Mouse (Mus musculus): ENCODE data around the gene Lrrc20.

Gene Lrrc20

DNA sequence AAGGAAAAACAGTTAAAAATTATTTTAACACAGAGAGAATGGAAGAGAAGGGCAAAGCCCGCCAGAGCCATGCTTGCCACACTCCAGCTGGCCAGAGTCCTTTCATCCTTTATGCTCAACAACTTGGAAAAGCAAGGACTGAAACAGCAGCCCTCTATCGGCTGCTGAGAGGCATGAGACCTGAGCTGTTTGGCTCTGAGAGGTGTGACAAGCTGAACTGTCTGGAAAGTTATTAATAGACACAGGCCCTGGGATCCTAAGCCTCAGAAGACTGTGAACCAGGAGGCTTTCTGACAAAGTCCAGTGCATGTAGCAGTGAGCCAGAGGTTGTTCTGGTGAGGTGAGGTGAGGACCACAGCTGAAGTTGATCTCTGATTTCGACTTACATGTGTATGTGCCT, 2.0 kb upstream of the Lrrc20 start:
- DNase-seq (ENCODE audit: low spot score in 2 of 2), result no peak

DNA sequence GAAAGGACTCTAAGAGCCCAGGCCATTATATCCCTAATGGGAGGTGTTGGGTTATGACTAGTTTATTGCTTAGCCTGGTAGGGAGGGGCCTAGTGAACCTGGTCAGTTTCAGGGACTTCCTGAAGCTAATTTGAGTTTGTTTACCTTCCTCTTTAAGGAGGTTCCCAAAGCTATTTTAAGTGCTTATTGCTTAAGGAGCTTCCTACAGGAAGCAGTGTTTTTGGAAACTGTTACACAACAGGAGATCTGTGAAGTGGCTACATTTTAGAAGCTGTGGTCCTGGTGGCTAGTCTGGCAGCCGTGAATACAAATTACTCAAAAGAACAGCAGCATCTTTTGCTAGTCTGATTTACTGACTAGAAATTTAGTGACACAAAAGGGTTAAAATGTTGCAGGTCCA, 1.3 kb upstream of the Lrrc20 start:
- no peak for DNase-seq (ENCODE audit: low spot score in 2 of 2)

DNA sequence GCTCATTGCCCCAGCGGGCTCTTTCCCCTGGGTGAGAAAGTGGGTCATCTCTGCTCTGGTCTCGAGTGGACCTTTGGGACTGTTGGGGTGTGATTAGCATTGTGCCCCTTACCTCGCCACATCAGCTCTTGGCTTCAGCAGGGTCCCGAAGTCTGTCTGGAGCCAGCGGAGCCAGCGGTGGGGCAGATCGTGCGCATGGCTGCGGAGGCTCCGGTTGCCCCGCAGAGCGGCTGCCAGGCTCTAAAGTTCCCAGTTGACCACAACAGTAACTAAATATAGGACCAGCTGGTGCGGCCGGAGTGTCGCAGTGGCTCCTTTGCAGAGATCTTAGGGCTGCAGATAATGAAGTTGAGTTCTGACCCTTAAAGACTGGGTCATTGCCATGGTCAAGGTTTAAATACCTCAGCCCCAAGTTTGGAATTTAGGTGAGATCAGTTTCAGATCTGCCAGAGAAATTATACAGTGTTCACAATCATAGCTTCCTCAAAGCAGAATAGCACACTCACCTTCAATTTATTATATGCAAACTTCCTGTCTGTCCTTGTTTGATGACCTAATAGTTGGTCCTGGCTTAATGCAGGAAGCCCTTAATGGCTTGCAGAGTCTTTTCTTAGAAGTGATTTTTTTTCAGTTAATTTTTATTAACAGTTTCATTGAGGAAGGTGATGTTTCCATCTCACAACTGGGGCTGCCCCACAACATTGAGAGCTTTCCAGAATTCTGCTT, 1.0 kb downstream of the Lrrc20 start:
- DNase-seq (ENCODE audit: low spot score in 2 of 2), result no peak

DNA sequence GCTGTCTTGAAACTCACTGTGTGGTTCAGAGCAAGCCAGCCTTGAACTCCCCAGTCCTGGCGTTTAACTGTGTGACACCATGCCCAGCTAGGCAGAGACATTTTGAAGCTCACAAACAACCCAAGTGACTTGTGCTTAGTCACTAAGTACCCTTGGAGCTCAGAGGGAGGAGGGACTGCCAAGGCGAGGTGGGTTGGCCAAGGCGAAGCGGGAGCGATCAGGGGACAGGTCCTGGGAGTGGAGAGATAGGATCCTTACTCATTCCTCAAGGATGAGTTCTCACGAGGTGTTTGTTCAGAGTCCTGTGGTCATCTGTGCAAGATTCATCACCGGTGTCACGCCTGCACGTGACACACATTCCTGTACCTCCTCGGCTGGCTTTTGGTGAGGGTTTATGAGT, 3.9 kb downstream of the Lrrc20 start:
- no peak for DNase-seq (ENCODE audit: low spot score in 2 of 2)

DNA sequence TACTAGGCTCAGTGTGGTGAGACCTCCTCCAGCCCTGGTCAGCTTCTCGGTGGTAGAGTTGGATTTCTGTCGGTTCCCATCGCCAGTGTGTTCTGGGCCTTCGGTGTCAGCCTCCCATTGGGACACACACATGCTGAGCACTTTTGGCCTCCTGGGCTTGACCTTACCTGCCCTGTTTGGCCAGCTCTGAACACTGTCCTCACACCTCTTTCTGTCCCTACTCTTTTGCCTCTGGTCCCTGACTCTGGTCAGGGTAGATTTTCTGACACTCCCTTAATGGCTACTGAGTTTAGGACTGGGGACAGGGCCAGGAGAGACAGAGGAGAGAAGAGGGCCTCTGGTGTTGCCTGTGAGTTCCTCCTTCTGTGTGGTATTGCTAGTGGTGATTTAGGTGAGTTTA, 4.3 kb downstream of the Lrrc20 start:
- no peak for DNase-seq (ENCODE audit: low spot score in 2 of 2)

DNA sequence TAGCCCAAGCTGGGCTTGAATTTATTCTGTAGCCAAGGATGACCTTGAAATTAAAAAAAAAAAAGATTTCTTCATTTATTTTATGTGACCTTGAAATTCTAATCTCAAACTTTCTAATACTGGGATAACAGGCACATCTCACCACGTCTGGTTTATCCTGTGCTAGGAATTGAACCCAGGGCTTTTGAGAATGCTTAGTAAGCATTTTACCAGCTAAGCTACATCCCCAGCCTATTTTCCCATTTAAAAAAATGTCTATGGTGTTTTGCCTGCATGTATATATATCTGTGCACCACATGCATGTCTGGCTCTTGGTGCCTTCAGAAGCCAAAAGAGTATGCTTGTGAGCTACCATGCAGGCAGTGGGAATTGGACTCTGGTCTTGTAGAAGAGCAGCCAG, 4.9 kb downstream of the Lrrc20 start:
- no peak for DNase-seq (ENCODE audit: low spot score in 2 of 2)

DNA sequence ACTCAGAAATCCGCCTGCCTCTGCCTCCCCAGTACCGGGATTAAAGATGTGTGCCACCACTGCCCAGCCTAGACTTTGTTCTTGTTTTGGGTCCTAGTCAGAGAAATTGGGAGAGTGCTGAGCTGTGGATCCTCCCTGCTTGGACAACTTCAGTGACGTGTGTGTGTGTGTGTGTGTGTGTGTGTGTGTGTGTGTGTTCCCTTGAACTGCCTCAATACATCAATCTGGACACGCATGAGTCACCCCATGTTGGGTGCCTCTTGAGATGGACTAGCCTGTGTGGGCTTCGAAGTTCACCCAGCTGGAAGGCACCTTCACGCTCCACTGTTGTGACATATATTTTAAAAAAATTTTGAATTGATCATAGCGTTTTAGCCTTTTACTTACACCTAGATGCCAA, 7.2 kb downstream of the Lrrc20 start:
- no peak for DNase-seq (ENCODE audit: low spot score in 2 of 2)

DNA sequence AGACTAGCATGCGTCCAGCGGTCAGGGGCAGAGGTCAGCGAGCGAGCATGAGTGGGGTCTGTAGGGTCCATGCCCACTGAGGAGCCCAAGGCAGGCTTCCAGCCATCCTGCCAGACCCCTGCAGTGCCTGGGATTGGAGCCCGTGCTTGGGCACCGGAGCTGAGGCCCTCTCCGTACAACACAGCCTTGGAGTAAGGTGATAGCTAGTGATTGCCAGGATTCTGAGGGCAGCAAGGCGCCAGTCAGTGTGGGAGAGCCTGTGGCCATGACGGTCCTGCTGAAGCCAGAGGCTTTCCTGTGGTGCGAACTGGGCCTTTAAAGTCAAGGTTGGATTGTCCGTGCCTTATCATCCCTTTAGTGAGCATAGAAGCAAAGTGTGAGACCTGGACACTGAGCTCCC, 9.2 kb downstream of the Lrrc20 start:
- no peak for DNase-seq (ENCODE audit: low spot score in 2 of 2)

DNA sequence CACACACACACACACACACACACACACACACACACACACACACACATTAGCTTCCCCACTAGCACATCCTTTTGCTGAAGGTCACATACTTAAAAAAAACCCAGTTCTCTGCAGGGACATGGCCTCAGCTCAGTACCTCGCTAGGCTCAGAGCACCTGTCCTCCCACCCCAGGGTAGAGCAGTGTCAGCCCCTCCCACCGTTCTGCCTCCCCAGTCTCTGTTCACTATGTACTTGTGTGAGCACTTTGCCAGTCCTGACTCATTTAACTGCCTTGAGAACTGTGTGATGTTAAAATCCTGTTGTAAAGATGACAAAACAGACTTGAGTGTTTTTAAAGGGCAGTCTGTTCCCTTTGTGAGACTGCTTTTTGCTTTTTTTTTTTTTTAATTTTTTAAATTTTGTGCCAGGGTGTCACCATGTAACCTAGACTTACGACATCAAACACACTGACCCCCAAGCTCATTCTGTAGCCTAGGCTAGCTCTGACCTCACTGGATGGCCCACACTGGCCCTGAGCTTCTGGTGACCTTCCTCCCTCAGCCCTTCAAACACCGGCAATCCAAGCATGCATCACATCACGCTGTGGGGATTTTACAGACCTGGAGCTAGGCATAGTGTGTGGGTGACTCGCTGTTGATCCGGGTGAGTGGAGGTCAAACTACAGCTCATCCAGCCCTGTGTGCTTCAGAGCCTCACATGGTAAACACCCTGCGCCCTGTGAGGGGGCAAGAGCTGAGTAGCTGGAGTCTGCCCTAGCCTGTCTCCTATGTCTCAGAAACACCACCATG, 11.1 kb downstream of the Lrrc20 start:
- DNase-seq (ENCODE audit: low spot score in 2 of 2), result no peak

DNA sequence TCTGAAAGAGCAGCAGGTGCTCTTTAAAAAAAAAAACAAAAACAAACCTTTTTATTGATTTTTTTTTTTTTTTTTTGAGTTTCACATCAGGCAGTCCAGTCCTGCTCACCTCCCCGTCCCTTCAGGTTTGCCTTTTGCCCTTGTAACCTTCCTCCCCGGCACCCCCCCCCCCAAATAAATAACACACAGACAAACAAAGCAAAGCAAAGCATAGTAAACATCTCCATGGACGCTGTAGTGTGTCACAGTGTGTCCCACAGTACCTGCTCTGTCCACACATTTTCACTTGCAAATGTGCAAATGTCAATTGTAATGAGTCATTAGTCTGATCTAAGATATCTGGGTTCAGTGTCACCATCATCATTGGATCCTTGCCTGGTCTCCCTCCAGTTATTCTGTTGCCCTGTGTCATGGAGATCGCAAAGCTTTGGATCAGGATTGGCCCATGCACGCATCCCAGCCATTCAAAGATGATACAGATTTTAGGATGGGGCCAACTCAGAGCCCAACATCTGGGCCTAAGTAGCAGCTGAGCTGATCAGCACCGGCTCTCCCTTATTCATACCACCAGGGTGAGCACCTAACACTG, 13.0 kb downstream of the Lrrc20 start:
- no peak for DNase-seq (ENCODE audit: low spot score in 2 of 2)

DNA sequence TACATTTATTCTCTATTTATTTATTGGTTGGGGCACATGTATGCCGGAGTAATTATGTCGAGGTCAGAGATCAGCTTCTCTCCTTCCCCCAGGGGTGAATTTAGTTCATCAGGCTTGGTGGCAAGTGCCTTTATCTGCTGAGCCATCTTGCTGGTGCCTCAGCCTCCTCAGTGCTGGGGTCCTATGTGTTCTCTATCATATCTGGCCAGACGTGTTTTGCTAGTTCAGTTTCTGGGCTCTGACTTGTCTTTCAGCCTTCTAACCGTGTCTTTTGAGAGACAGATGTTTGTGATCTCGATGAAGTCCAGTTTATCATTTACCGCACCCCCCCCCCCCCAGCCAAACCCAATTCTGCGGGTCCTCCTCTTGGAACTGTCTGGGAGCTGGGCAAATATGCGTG, 16.0 kb downstream of the Lrrc20 start:
- DNase-seq (ENCODE audit: low spot score in 2 of 2), result no peak

DNA sequence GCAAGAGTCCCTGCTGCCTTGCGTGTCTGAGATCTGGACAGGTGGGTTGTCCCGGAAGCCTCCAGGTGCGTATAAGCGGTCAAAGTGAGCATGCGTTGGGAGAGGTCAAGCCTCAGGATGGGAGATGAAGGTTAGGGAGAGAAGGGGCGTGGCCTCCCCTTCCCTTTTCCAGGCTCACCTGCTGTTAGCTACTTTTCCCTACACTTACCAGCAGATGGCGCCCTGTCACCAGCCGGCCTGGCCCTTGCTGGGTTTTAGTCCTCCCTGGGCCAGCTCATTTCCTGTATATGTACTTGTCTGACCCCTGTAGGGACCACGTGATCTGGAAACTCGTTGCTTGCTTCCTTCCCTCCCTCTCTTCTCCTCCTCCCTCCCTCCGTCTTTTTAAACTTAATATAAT, 16.4 kb downstream of the Lrrc20 start:
- DNase-seq (ENCODE audit: low spot score in 2 of 2), result peak; percentile 69 to 74

DNA sequence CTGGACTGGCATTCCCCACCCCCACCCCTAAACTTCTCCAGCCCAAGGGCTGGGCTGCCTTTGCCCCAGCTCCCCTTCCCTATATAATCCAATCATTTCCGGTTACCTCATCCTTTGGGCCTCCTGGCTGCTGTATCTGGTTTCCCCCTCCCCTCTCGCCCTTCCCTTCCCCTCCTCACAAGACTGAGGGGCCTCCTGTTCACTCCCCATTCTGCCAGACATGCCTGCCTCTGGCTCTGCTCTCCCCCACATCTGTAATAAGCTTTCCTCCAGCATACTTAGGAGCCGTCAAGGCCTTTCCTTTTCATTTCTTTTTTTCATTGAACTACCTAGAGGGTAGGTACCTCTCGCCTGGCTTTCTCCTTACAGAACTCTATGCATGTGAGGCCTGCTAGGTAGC, 19.9 kb downstream of the Lrrc20 start:
- DNase-seq (ENCODE audit: low spot score in 2 of 2), result no peak

DNA sequence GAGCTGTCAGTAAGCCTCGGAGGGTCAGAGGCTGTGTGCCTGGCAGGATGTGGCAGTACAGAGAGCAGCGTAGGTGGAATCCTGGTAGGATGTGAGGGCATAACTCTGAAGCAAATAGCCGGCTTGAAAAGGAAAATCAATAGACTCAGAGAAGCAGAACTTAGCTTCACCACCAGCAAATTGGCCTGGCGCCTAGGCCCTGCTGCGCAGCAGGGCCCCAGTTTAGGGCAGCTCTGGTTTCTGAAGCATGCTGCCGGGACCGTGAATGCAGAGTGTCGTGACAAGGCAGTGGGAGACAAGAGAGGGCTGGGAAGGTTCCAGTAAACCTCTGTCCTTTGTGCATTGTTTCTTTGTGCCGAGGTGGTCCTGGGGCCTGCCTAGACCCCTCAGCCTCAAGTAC, 20.6 kb downstream of the Lrrc20 start:
- DNase-seq (ENCODE audit: low spot score in 2 of 2), result no peak

DNA sequence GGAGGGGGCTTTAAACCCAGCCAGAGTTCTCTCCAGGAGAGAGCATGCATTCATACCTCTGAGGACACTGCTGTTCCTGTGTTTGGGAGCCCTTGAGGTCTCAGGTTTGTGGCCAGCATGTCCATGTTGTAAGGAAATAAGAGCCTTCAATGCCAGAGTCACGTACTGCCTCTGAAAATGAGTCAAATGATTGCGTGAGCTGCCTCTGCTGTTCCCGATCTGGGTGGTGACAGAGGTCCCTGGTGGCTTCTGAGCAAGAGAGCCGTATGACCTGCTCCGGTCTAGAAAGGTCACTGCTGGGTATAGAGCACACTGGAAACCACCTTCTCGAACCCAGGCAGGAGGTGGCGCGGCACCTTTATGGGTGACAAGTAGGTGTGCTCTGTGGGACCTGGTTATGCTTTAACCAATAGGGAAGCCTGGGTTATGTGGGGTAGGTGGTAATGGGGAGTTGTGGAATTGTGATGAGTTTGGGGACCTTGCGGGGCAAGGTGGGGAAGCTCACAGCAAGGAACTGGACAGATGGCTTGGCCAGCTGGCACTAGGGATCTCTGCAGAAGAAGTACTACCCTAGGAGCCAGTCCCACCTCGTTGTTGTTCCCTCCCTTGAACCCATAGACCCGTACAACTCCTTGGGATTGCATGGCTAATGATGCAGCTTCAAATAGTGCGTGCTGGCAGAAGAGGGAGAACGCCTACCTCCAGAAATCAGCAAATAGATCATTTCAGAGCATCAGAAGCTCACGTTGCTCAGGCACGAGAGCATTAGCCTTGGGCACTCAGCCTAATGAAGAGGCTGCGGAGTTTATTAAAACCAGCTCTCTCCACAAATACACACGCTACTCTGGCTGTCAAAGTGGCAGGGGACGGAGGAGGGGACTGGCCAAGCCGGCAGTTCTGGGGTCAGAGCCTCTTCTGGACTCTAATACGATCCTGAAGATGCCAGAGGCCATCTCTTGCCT, 24.2 kb downstream of the Lrrc20 start:
- DNase-seq (ENCODE audit: low spot score in 2 of 2), result no peak

DNA sequence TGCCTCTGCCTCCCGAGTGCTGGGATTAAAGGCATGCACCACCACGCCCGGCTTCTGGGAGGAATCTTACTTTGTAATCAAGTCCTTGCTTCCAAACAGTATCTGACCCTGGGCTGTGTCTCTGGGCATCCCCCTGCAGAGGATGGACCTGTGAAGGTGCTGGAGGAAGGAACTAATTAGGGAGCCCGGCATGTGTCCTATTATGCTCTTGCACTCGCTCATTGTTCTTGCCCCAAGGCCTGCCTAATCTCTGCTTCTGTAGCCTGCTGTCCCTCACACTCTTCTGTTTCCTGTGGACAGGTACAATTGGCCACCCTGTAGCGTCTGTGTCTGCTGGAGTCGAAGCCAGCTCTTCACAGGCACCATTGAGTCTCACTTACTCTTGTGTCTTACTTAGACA, 25.2 kb downstream of the Lrrc20 start:
- DNase-seq (ENCODE audit: low spot score in 2 of 2), result no peak

DNA sequence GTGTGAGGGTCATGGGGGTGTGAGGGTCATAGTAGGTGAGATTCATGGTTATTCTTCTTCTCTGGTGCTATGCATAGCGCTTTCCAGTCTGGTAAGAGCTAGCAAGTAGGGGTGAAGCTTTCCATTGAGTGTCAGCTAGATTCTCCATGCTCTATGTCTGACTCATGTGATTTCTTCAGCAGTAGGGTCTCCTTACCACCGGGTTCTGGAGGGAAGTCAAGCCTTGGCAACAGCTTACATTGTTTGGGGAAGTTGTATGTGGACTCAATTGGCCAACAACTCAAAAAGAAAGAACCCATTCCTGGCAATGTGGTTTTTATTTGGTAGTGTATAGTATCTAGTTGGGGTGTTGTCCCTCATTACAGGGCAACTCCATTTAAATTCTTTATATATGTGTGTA, 28.5 kb downstream of the Lrrc20 start:
- no peak for DNase-seq (ENCODE audit: low spot score in 2 of 2)

DNA sequence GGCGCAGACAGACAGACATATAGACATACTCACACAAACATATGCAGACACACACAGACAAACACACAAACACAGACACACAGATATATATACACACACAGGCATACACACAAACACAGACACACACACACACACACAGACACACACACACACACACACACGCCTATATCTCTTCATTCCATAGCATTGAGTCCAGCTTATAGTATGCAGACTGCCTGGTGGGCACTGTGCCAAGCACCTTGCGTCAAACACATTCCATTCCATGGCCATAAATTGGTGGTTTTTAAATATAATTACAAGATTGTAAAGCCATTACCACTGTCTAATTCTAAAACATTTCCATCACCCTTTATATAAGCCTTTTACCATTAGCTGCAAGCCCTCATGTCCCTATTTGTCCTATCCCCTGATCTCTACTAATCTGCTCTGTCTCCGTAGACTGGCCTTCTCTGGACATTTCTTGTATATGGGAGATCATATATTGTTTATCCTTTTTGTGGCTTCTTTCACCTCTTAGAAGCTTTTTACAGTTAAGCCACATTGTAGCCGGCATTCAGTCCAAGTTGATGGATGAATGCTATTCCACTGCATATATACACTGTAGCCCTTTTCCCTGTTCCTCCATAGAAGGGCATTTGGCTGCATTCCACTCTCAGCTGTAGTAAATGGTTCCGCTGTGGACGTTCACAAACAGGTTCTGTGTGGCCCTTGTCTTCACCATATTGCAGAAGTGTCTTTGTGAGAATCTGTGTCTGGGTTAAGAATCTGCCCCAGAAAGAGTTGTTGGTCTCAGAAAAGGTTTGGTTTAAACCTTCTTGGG, 31.0 kb downstream of the Lrrc20 start:
- DNase-seq (ENCODE audit: low spot score in 2 of 2), result no peak

DNA sequence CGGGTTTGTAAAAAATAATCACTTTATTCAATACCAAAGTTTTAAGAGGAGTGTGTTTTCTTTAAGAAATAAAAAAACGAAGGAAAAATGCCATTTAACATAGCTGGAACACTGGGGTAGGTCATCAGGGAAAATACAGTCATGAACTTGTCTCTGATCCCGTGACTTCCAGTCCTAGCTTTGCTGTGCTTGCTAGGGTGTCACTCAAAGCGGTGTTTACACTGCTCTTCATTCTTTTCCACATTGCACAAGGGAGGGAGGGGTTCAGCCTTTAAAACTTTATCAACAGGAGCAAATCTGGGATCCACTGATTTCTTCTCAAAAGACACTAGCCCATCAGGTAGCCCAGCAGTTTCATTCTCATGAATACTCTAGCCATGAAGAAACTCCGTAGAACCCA, 34.3 kb downstream of the Lrrc20 start:
- no peak for DNase-seq (ENCODE audit: low spot score in 2 of 2)

DNA sequence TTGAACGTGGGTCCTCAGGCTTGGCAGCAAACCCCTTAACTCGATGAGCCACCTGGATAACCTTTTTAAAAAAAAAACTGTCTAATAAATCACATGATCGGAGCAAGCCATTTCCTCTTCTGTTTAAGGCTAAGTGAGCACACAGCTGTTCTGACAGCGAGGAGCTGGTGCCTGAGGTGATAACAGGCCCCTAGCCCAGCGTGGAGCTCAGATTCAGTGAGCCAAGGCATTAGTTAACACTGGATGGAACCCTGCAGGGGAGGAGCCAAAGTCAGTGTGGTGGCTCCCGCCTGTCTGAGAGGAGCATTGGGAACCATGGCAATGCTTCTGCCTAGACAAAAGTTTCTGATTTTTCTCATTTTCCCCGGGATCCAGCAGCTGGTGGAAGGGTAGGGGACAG, 35.2 kb downstream of the Lrrc20 start:
- no peak for DNase-seq (ENCODE audit: low spot score in 2 of 2)

DNA sequence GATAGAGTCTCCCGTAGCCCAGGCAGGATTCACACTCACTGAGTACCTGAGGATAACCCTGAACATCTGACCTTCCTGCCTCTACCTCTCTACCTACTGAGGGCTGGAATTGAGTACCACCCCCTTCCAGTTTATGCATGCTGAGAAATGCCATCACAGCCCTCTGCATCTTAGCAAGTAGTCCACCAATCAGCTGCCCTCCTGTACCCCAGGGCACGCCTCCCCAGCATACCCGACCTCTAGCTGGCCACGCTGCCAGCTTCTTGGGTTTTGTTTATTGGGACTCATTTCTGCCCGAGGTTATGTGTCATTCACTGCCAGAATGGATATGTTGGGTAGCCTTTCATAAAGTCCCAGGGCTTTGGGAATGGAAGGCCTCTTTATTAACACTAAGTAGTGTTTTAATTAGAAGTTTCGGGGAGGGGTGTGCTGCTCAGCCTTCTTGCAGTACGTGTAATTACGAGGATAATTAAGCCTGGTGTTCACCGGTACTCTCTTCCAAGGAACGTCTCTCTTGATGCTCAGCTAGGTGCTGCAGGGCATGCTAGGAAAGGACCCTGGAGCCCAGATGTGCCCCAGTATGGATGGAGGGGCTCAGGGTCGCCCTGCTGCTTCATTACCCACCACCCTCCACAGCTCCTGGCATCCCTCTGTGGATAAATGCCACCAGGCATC, 36.8 kb downstream of the Lrrc20 start:
- DNase-seq (ENCODE audit: low spot score in 2 of 2), result no peak
